Mouse (Mus musculus): ENCODE measurements around the gene Sbno2.

DNA sequence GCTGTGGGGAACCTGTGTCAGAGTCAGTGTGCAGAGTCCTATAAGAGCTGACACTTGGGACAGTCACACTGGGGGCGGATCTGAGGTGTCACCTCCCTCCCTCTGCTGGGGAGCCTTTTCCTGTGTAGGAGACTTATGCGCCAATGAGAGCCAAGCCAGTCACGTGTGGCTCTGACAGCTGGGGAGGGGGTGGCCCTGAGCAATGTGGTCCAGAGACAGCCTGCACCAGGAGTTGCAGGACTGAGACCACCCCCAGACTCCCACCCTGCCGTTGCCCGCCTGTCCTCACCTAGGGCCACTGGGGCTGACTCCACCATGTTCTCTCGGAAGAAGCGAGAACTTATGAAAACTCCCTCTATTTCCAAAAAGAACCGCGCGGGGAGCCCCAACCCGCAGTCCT, 88.9 kb downstream of the Sbno2 start, which contains the start of gene Arhgap45:
- TF ChIP-seq GATA1 (IDR thresholded peaks at IDR 0.05; ENCODE audit: borderline replicate concordance, low read length) (no peak), FLI1 (IDR thresholded peaks at IDR 0.05; ENCODE audit: low read length) (no peak)

Data from megakaryocyte, embryonic 14.5 days (primary cell).